Mouse (Mus musculus) forebrain, embryonic 16.5 days (tissue): ENCODE measurements around the gene Loxl1. TPM values are rescaled to one million over a fixed set of nuclear protein-coding genes. Genes with fewer than 3 reads are reported as not detected.

Experiments
- ATAC-seq: fragments of 200-750 bp; cut with Nextera tagmentation; 2 replicates; pipeline ENCODE4 v1.8.0; 2017; ENCODE audit warnings: mild to moderate bottlenecking, moderate library complexity
- H3K27ac ChIP-seq: fragments of 300-500 bp; sonication (generic); 2 replicates; pipeline ENCODE4 v1.5.1; 2014; ENCODE audit warnings: low read length, control low read depth
- H3K27me3 ChIP-seq: fragments of 300-500 bp; sonication (generic); replicated peaks from 2 replicates; pipeline ENCODE4 v1.6.1; 2014; ENCODE audit warnings: low read length; ENCODE audit not compliant: control insufficient read depth, insufficient read depth
- H3K36me3 ChIP-seq: fragments of 300-500 bp; sonication (generic); 2 replicates; pipeline ENCODE4 v1.6.1; 2014; ENCODE audit not compliant: control insufficient read depth, insufficient read depth
- H3K4me1 ChIP-seq: fragments of 300-500 bp; sonication (generic); replicated peaks from 2 replicates; pipeline ENCODE4 v1.6.1; 2014; ENCODE audit warnings: low read length; ENCODE audit not compliant: control insufficient read depth, insufficient read depth
- H3K4me2 ChIP-seq: fragments of 300-500 bp; sonication (generic); 2 replicates; pipeline ENCODE4 v1.6.1; 2014; ENCODE audit warnings: mild to moderate bottlenecking, low read length, control low read depth
- H3K4me3 ChIP-seq: fragments of 300-500 bp; sonication (generic); replicated peaks from 2 replicates; pipeline ENCODE4 v1.5.1; 2014; ENCODE audit warnings: mild to moderate bottlenecking, low read length, control low read depth
- H3K9ac ChIP-seq: fragments of 300-500 bp; sonication (generic); replicated peaks from 2 replicates; pipeline ENCODE4 v1.6.1; 2014; ENCODE audit warnings: low read depth, low read length, control low read depth
- H3K9me3 ChIP-seq: fragments of 300-500 bp; sonication (generic); 2 replicates; pipeline ENCODE4 v1.6.1; 2016; ENCODE audit warnings: low read length; ENCODE audit not compliant: control insufficient read depth
- WGBS: fragments of 180-500 bp; shearing (Covaris S2); extraction: QIAGEN DNeasy Blood & Tissue Kit; methylation state at CpG from one replicate; pipeline ENCODE4 v1.1.7; 2014; 5-methylcytosine and 5-hydroxymethylcytosine counted together
- polyA plus RNA-seq: library from polyadenylated mRNA; unstranded; fragments of >200 nt; fragmentation: Nextera tagmentation; extraction: Ambion mirVana; gene quantifications from 2 replicates; pipeline ENCODE4 v1.2.1, GENCODE M21; 2015

The Loxl1 gene
- polyA plus RNA-seq, 1 experiment from 2014 or later = 11.5 TPM

DNA sequence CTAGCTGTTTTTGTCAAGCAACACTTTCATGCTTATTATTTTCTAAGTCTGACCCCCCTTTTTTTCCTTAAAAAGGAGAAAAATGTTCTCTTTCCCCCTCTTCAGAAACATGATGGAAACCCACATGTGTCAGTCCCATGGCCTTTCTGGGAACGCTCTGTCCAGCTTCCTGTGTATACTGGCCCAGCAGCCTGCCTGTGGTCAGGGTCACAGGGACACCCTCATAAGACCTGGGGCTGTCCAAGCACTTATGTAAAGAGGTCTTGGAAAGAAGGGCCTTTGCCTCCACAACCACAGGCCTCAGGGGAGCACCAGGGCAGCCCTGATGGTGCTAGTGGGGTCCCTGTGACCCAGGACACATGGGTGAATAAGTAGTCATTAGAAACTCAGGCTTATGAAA lies 23.9 kb downstream of the Loxl1 start:
- WGBS = 85% methylated on average over 1 of the region's 1 CpGs

DNA sequence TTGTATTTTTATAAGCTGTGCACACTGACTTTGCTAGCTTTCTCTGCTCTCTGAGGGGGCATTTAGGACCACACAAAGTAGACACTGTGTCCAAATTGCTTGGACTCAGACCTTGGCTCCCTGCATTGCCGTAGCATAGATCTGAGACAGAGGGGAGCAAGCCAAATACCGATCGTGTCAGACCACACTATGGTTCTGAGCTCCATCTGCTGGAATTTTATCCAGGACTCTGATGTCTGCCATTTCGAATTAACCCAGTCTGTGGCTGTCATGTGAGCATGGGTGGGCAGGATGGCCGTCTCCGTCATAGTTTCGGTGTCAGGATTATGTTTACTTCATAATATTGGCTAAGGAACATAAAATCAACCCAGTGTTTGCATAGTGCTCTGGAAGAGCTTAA lies 29.6 kb downstream of the Loxl1 start:
- no peak overlapping the region for H3K4me3 ChIP-seq
- H3K36me3 ChIP-seq = no peaks in the 10 kb centered on the region
- H3K27me3 ChIP-seq = no peaks in the 10 kb centered on the region
- H3K9ac ChIP-seq = no peak overlapping the region
- no peak overlapping the region for H3K27ac ChIP-seq
- H3K4me1 ChIP-seq = peaks cover 5% of the 10 kb centered on the region; the same call in 1 of the 2 replicates
- no peak overlapping the region for H3K4me2 ChIP-seq
- no peak for ATAC-seq
- no peaks in the 10 kb centered on the region for H3K9me3 ChIP-seq
- 58% methylated on average over 7 of the region's 7 CpGs for WGBS

More for the DNA sequence above, 23.9 kb downstream of the Loxl1 start:
- H3K4me1 ChIP-seq = no peaks in the 10 kb centered on the region
- no peak for ATAC-seq
- H3K27ac ChIP-seq = no peak overlapping the region
- H3K9me3 ChIP-seq = no peaks in the 10 kb centered on the region
- H3K4me2 ChIP-seq = no peak overlapping the region
- no peak overlapping the region for H3K9ac ChIP-seq
- no peaks in the 10 kb centered on the region for H3K27me3 ChIP-seq
- H3K4me3 ChIP-seq = no peak overlapping the region
- H3K36me3 ChIP-seq = no peaks in the 10 kb centered on the region

DNA sequence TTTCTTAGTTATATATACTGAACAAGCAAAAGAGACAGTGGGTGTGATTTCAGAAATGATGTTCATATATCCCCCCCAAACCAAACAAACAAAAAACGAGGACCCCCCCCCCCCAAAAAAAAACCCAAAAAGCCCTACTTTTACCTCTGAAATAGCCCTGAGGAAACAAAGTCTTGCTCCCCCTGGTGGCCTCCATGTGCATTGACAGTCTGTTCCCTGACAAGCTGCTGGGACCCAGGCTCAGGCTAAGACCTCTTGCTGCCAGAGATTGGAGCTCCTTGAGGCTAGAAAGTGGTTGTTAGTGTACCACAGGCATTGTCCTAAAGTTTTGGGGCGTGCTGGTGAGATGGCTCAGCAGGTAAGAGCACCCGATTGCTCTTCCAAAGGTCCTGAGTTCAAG lies 31.4 kb downstream of the Loxl1 start:
- no peak overlapping the region for H3K27ac ChIP-seq
- no peaks in the 10 kb centered on the region for H3K27me3 ChIP-seq
- H3K9ac ChIP-seq = no peak overlapping the region
- H3K9me3 ChIP-seq = no peaks in the 10 kb centered on the region
- H3K4me1 ChIP-seq = peaks cover 5% of the 10 kb centered on the region; the same call in 1 of the 2 replicates
- no peaks in the 10 kb centered on the region for H3K36me3 ChIP-seq
- WGBS = 44% methylated on average over 3 of the region's 3 CpGs
- H3K4me3 ChIP-seq = no peak overlapping the region
- ATAC-seq = no peak
- H3K4me2 ChIP-seq = no peak overlapping the region

DNA sequence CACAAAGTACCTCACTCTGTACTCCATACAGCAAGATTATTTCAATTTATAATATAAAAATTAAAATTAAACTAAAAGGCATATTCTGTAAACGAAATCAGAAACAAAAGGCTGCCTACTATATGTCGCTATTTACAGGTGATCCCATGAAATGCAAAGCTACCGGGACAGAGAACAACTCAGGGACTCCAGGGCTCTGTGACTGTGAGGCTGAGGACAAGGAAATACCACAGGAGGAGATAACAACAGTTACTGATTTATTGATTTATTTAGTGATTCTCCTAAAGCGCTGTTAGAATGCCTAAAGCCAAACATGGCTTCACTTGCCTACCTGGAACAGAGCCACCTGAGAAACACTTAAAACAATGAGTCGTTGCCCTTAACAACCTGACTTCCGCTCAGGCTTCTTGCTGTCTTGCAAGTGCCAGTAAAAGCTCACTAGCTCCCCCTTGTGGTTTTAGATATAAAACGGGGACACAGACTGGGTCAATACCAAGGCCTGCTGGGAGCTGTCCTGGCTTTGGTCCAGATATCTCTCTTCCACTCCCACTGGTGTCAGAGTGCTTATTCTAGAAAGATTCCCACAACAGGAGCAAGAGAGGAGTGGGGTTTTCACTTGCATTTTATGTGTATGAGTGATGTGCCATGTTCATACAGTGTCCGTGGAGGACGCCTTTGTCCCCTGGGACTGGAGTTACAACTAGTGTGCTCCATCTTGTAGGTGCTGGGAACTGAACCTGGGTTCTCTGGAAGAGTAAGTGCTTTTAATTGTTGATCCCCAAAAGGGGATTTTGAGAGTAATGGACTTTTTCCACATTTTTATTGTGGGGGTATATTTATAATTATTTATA lies 32.5 kb downstream of the Loxl1 start:
- H3K36me3 ChIP-seq = no peaks in the 10 kb centered on the region
- H3K9me3 ChIP-seq = no peaks in the 10 kb centered on the region
- peaks cover 8% of the 10 kb centered on the region for H3K4me1 ChIP-seq
- H3K4me2 ChIP-seq = no peak overlapping the region
- no peaks in the 10 kb centered on the region for H3K27me3 ChIP-seq
- ATAC-seq = peak; percentile 71
- WGBS = 36% methylated on average over 9 of the region's 9 CpGs
- H3K27ac ChIP-seq = no peak overlapping the region
- H3K4me3 ChIP-seq = no peak overlapping the region
- H3K9ac ChIP-seq = no peak overlapping the region

DNA sequence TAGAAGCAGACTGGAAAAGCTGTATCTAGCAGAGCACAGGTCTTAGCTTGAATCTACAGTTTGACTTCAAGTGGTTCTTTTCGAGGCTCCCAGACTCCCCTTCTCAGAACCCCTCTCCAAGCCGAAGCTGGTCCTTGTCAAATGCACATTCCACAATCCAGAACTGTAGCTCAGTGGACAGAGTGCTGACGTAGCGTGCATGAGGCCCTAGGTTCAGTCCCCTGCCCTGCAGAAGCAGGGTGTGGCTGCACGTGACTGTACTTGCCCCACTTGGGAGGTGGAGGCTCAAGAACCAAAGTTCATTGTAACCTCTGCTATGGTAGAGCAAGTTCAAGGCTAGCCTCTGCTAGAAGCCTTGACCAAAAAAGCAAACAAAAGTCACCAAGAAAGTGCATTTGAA lies 33.2 kb downstream of the Loxl1 start:
- no peak overlapping the region for H3K27ac ChIP-seq
- H3K36me3 ChIP-seq = no peaks in the 10 kb centered on the region
- WGBS = 68% methylated on average over 5 of the region's 5 CpGs
- ATAC-seq = no peak
- H3K9ac ChIP-seq = no peak overlapping the region
- H3K9me3 ChIP-seq = no peaks in the 10 kb centered on the region
- H3K4me3 ChIP-seq = no peak overlapping the region
- H3K4me1 ChIP-seq = peaks cover 12% of the 10 kb centered on the region
- H3K27me3 ChIP-seq = no peaks in the 10 kb centered on the region
- no peak overlapping the region for H3K4me2 ChIP-seq

DNA sequence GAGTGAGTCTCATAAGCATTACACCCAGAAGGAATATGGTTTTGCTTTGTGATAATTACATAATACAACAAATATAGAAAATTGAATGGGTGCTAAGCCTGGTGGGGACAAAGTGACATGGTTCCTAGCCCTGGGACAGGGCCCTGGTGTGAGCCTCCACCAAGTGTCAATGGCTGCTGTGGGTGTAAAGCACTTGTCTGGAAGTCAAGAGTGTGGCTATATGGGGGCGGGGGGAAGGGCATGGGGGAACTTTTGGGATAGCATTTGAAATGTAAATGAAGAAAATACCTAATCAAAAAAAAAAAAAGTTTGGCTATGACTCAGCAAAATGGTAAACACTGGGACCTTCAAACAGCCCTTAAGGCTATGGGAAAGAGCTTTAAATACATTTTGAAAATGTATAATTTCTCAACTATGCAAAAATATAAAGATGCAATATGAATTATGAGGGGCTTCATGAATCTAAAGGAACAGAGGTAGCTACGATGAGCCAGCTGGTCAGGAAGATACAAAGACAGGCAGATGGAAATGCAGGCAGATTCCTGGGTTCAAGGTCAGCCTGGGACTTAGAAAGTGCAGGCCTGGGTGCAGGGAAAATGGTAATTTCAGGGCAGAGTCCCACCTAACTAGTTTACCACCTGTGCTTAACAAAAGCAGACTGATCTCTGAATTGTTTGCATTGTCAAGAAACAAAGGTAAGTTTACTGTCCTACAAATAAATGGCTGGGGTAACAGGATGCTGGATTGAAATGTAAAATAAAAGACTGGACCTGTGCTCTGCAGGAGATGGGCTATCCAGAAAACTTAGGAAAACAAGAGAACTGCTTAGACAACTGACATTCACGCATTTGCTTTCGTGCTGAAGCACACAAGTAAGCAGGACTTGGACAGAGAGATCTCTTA lies 33.9 kb downstream of the Loxl1 start:
- H3K4me3 ChIP-seq = no peak overlapping the region
- no peak for ATAC-seq

DNA sequence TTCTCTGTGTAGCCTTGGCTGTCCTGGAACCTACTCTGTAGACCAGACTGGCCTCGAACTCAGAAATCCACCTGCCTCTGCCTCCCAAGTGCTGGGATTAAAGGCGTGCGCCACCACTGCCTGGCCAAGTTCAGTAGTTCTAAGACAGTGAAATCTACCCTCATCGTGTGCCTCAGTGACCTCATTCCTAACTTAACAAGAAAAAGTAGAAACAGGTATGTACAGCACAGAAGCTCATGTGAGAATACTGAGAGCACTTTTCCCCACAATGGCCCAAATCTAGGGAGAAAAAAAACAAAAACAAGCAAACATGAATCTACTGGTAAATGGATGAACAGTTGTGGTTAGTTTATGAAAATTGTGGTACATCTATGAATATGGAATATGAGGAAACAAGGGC lies 34.7 kb downstream of the Loxl1 start:
- H3K9ac ChIP-seq = no peak overlapping the region
- no peak for ATAC-seq
- H3K4me3 ChIP-seq = no peak overlapping the region
- 93% methylated on average over 4 of the region's 4 CpGs for WGBS
- H3K9me3 ChIP-seq = no peaks in the 10 kb centered on the region
- no peak overlapping the region for H3K4me2 ChIP-seq
- H3K27ac ChIP-seq = no peak overlapping the region
- H3K27me3 ChIP-seq = no peaks in the 10 kb centered on the region
- peaks cover 12% of the 10 kb centered on the region for H3K4me1 ChIP-seq
- no peaks in the 10 kb centered on the region for H3K36me3 ChIP-seq

More for the DNA sequence above, 33.9 kb downstream of the Loxl1 start:
- Histone ChIP-seq H3K27me3 (no peaks in the 10 kb centered on the region), H3K36me3 (no peaks in the 10 kb centered on the region), H3K9ac (no peak overlapping the region), H3K27ac (no peak overlapping the region), H3K4me2 (no peak overlapping the region), H3K9me3 (no peaks in the 10 kb centered on the region), H3K4me1 (peaks cover 12% of the 10 kb centered on the region)
- WGBS = 51% methylated on average over 4 of the region's 4 CpGs

DNA sequence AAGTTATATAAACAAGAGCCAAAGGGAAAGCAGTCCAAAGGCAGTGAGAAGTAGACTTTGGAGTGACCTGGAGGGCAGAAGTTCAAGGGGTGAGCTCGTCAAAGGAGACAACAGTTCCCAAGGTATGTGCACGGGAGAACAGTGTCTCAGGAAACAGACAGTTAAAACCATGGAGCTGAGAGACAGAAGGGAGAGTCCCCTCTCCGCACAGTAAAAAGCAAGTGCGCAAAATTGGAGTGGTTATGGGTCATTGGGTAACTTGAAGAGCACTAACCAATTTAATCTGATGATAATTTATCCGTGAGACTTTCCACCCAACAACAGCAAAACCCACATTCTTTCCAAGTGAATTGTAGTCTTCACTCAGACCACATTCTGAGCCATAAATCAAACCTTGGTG lies 36.6 kb downstream of the Loxl1 start:
- no peaks in the 10 kb centered on the region for H3K36me3 ChIP-seq
- H3K4me2 ChIP-seq = no peak overlapping the region
- ATAC-seq = no peak
- no peaks in the 10 kb centered on the region for H3K27me3 ChIP-seq
- no peak overlapping the region for H3K9ac ChIP-seq
- 72% methylated on average over 5 of the region's 5 CpGs for WGBS
- no peak overlapping the region for H3K27ac ChIP-seq
- H3K4me3 ChIP-seq = no peak overlapping the region
- H3K4me1 ChIP-seq = peaks cover 12% of the 10 kb centered on the region
- H3K9me3 ChIP-seq = no peaks in the 10 kb centered on the region

DNA sequence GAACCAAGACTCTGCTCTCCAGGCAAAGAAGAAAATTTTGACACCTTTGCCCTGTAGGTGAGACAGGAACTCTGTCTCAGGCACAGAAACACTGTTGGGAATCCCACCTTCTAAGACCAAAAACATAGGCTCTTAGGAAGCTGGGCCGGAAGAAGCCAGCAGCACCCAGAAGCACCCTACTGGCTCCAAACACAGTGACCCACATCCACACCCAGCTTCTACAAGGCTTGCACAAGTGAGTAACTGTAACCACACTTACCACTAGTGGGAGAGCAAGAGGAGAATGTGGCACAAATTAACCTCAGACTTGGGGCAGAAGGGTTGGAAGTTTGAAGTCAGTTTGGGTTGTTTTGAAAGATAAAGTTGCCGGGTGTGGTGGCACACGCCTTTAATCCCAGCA lies 37.2 kb downstream of the Loxl1 start:
- Histone ChIP-seq H3K4me3 (no peak overlapping the region), H3K36me3 (no peaks in the 10 kb centered on the region), H3K27me3 (no peaks in the 10 kb centered on the region), H3K9ac (no peak overlapping the region), H3K4me2 (no peak overlapping the region), H3K9me3 (no peaks in the 10 kb centered on the region), H3K27ac (no peak overlapping the region), H3K4me1 (peaks cover 12% of the 10 kb centered on the region)
- ATAC-seq = no peak
- WGBS = 95% methylated on average over 3 of the region's 3 CpGs
